Mouse (Mus musculus) neural tube, embryonic 14.5 days (tissue): ENCODE measurements around the gene Hs3st3a1. TPM values are rescaled to one million over a fixed set of nuclear protein-coding genes. Genes with fewer than 3 reads are reported as not detected.

Experiments
- ATAC-seq: fragments of 200-750 bp; cut with Nextera tagmentation; 2 replicates; pipeline ENCODE4 v1.8.0; 2017; ENCODE audit warnings: low read depth, mild to moderate bottlenecking, moderate TSS enrichment, moderate library complexity
- H3K27ac ChIP-seq: fragments of 300-500 bp; sonication (generic); 2 replicates; pipeline ENCODE4 v1.5.1; 2014; ENCODE audit warnings: low read depth, mild to moderate bottlenecking, control low read depth, low read length, moderate library complexity, mixed read lengths
- H3K27me3 ChIP-seq: fragments of 300-500 bp; sonication (generic); 2 replicates; pipeline ENCODE4 v1.6.1; 2014; ENCODE audit warnings: low read length; ENCODE audit not compliant: control insufficient read depth, insufficient read depth
- H3K36me3 ChIP-seq: fragments of 300-500 bp; sonication (generic); 2 replicates; pipeline ENCODE4 v1.6.1; 2014; ENCODE audit warnings: low read length, mixed read lengths; ENCODE audit not compliant: control insufficient read depth, insufficient read depth
- H3K4me1 ChIP-seq: fragments of 300-500 bp; sonication (generic); 2 replicates; pipeline ENCODE4 v1.6.1; 2014; ENCODE audit warnings: low read length; ENCODE audit not compliant: control insufficient read depth, insufficient read depth
- H3K4me2 ChIP-seq: fragments of 300-500 bp; sonication (generic); 2 replicates; pipeline ENCODE4 v1.6.1; 2014; ENCODE audit warnings: mild to moderate bottlenecking, low read depth, low read length, control low read depth
- H3K4me3 ChIP-seq: fragments of 300-500 bp; sonication (generic); 2 replicates; pipeline ENCODE4 v1.5.1; 2014; ENCODE audit warnings: low read depth, low read length, control low read depth, mixed read lengths
- H3K9ac ChIP-seq: fragments of 300-500 bp; sonication (generic); replicated peaks from 2 replicates; pipeline ENCODE4 v1.6.1; 2014; ENCODE audit warnings: low read depth, mild to moderate bottlenecking, control low read depth, low read length, mixed read lengths
- H3K9me3 ChIP-seq: fragments of 300-500 bp; sonication (generic); 2 replicates; pipeline ENCODE4 v1.6.1; 2016; ENCODE audit warnings: low read length; ENCODE audit not compliant: control insufficient read depth
- WGBS: fragments of 180-500 bp; shearing (Covaris S2); extraction: QIAGEN DNeasy Blood & Tissue Kit; methylation state at CpG from one replicate; pipeline ENCODE4 v1.1.7; 2014; 5-methylcytosine and 5-hydroxymethylcytosine counted together
- polyA plus RNA-seq: library from polyadenylated mRNA; unstranded; fragments of >200 nt; fragmentation: Nextera tagmentation; extraction: Ambion mirVana; gene quantifications from 2 replicates; pipeline ENCODE4 v1.2.1, GENCODE M21; 2014

The Hs3st3a1 gene
- polyA plus RNA-seq, 1 experiment from 2014 or later: 1.8 TPM

GRCm38 (mm10) chr11:64559388-64559787 lies 124.3 kb downstream of the Hs3st3a1 start:
- Histone ChIP-seq H3K9me3 (no peaks in the 10 kb centered on the region), H3K36me3 (no peaks in the 10 kb centered on the region), H3K4me1 (no peaks in the 10 kb centered on the region), H3K9ac (no peak overlapping the region), H3K27ac (no peak overlapping the region), H3K27me3 (no peaks in the 10 kb centered on the region), H3K4me2 (no peak overlapping the region), H3K4me3 (no peak overlapping the region)
- 84% methylated on average over 1 of the region's 1 CpGs for WGBS
- ATAC-seq: no peak

GRCm38 (mm10) chr11:64560471-64560870 lies 125.3 kb downstream of the Hs3st3a1 start:
- no peaks in the 10 kb centered on the region for H3K4me1 ChIP-seq
- 82% methylated on average over 2 of the region's 2 CpGs for WGBS
- no peak overlapping the region for H3K4me3 ChIP-seq
- H3K27me3 ChIP-seq: no peaks in the 10 kb centered on the region
- H3K36me3 ChIP-seq: no peaks in the 10 kb centered on the region
- H3K9ac ChIP-seq: no peak overlapping the region
- no peak overlapping the region for H3K27ac ChIP-seq
- no peaks in the 10 kb centered on the region for H3K9me3 ChIP-seq
- ATAC-seq: no peak
- no peak overlapping the region for H3K4me2 ChIP-seq

GRCm38 (mm10) chr11:64562771-64563170 lies 127.6 kb downstream of the Hs3st3a1 start:
- Histone ChIP-seq H3K27ac (no peak overlapping the region), H3K9ac (no peak overlapping the region), H3K4me1 (no peaks in the 10 kb centered on the region), H3K4me2 (no peak overlapping the region), H3K36me3 (no peaks in the 10 kb centered on the region), H3K4me3 (no peak overlapping the region), H3K27me3 (no peaks in the 10 kb centered on the region), H3K9me3 (no peaks in the 10 kb centered on the region)
- no peak for ATAC-seq
- WGBS: 62% methylated on average over 4 of the region's 4 CpGs

Other genes starting within 250 kb of the Hs3st3a1 start
- 0.86 and 2.3 TPM in 2 replicates for gene F930015N05Rik, start 1.3 kb downstream of the Hs3st3a1 start, polyA plus RNA-seq